Mouse (Mus musculus) liver, postnatal 0 days (tissue): ENCODE results near the gene Elavl2. TPM values are rescaled to one million over a fixed set of nuclear protein-coding genes. Genes with fewer than 3 reads are reported as not detected.

ENCODE experiments used
- ATAC-seq: fragments of 200-750 bp; cut with Nextera tagmentation; 2 replicates; pipeline ENCODE4 v1.8.0; 2017; ENCODE audit warnings: mild to moderate bottlenecking, moderate library complexity
- DNase-seq: peaks from one replicate; pipeline ENCODE4 v3.0.0-alpha.2; 2016
- H3K27ac ChIP-seq: fragments of 300-500 bp; sonication (generic); 2 replicates; pipeline ENCODE4 v1.5.1; 2014; ENCODE audit warnings: antibody characterized with exemption, moderate library complexity, mild to moderate bottlenecking, low read depth
- H3K27me3 ChIP-seq: fragments of 300-500 bp; sonication (generic); 2 replicates; pipeline ENCODE4 v1.6.1; 2014; ENCODE audit warnings: low read length, control low read depth, mixed read lengths; ENCODE audit not compliant: insufficient read depth
- H3K36me3 ChIP-seq: fragments of 300-500 bp; sonication (generic); replicated peaks from 2 replicates; pipeline ENCODE4 v1.6.1; 2014; ENCODE audit warnings: mild to moderate bottlenecking, control low read depth, low read length, moderate library complexity, mixed read lengths; ENCODE audit not compliant: insufficient read depth
- H3K4me1 ChIP-seq: fragments of 300-500 bp; sonication (generic); 2 replicates; pipeline ENCODE4 v1.6.1; 2014; ENCODE audit warnings: antibody characterized with exemption, mild to moderate bottlenecking, control low read depth; ENCODE audit not compliant: insufficient read depth
- H3K4me2 ChIP-seq: fragments of 300-500 bp; sonication (generic); 2 replicates; pipeline ENCODE4 v1.6.1; 2014; ENCODE audit warnings: low read depth, mild to moderate bottlenecking, low read length, moderate library complexity, mixed read lengths
- H3K4me3 ChIP-seq: fragments of 300-500 bp; sonication (generic); 2 replicates; pipeline ENCODE4 v1.5.1; 2014; ENCODE audit warnings: low read depth, low read length
- H3K9ac ChIP-seq: fragments of 300-500 bp; sonication (generic); replicated peaks from 2 replicates; pipeline ENCODE4 v1.6.1; 2014; ENCODE audit warnings: mild to moderate bottlenecking, moderate library complexity
- H3K9me3 ChIP-seq: fragments of 300-500 bp; sonication (generic); 2 replicates; pipeline ENCODE4 v1.6.1; 2016; ENCODE audit warnings: mild to moderate bottlenecking, control low read depth, low read length, mixed read lengths
- CTCF ChIP-seq: sonication (generic); IDR thresholded peaks from 2 replicates; pipeline ENCODE4 v1.5.1; 2016; ENCODE audit warnings: antibody characterized with exemption, low read depth
- EP300 ChIP-seq: IDR thresholded peaks from 2 replicates; pipeline ENCODE4 v1.6.1; 2016; ENCODE audit warnings: antibody characterized with exemption, low read depth, mild to moderate bottlenecking
- WGBS: fragments of 180-500 bp; shearing (Covaris S2); extraction: QIAGEN DNeasy Blood & Tissue Kit; methylation state at CpG from one replicate; pipeline ENCODE4 v1.1.7; 2014; ENCODE audit not compliant: insufficient replicate concordance; 5-methylcytosine and 5-hydroxymethylcytosine counted together
- polyA plus RNA-seq: library from polyadenylated mRNA; unstranded; fragments of >200 nt; fragmentation: Nextera tagmentation; extraction: Ambion mirVana; gene quantifications from 2 replicates; pipeline ENCODE4 v1.2.1, GENCODE M21; 2015

Gene Elavl2
- polyA plus RNA-seq, 1 experiment from 2014 or later: 0.06 TPM

DNA sequence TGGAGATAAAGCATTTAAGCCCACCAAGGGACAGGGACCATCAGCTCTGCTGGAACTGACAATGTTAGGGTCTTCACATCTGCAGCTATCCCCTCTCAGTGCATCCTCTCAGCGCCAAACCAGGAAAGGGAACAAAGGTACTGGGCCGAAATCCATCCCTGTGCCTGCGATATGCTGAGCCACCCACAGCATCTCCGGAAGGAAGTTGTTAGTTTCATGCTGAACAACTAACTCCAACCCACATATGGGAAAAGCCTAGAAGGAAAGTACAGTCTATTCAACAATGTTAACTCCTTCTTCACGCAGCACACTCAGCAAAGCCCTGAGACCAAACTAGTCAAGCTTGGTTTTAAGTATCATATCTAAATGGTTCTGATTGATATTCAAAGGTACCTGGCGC, 167.0 kb downstream of the Elavl2 start:
- no peaks in the 10 kb centered on the region for H3K27me3 ChIP-seq
- no peak overlapping the region for H3K4me3 ChIP-seq
- H3K27ac ChIP-seq: no peak overlapping the region
- no peaks in the 10 kb centered on the region for H3K9me3 ChIP-seq
- no peak for TF ChIP-seq EP300
- no peak for TF ChIP-seq CTCF
- DNase-seq: no peak
- H3K4me1 ChIP-seq: no peaks in the 10 kb centered on the region
- H3K9ac ChIP-seq: no peak overlapping the region
- no peak overlapping the region for H3K4me2 ChIP-seq
- H3K36me3 ChIP-seq: no peaks in the 10 kb centered on the region
- no peak for ATAC-seq
- 74% methylated on average over 6 of the region's 6 CpGs for WGBS

DNA sequence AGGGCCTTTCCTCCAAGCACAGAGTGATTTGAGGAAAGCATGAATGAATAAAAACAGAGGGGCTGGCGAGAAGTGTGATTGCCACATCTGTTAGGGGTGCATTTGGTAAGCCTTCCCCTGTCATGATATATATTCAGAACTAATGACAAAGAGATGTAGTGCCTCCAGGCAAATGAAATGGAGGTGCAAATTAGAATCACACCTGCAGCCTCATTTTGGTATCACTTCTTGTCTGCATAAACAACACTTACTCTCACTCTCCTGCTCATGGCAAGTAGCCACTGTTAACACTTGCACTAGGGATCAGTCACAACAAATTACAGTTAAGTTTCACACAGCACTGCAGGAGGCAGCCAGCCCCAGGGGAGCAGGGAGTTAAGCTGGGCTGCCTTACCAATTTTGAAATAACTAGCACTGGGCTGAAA, 170.1 kb downstream of the Elavl2 start:
- WGBS: 75% methylated on average over 1 of the region's 1 CpGs
- Histone ChIP-seq H3K27me3 (no peaks in the 10 kb centered on the region), H3K4me2 (no peak overlapping the region), H3K36me3 (no peaks in the 10 kb centered on the region), H3K4me3 (no peak overlapping the region), H3K4me1 (no peaks in the 10 kb centered on the region), H3K27ac (no peak overlapping the region), H3K9ac (no peak overlapping the region), H3K9me3 (no peaks in the 10 kb centered on the region)
- ATAC-seq: no peak
- no peak for DNase-seq
- TF ChIP-seq EP300 (no peak), CTCF (no peak)

DNA sequence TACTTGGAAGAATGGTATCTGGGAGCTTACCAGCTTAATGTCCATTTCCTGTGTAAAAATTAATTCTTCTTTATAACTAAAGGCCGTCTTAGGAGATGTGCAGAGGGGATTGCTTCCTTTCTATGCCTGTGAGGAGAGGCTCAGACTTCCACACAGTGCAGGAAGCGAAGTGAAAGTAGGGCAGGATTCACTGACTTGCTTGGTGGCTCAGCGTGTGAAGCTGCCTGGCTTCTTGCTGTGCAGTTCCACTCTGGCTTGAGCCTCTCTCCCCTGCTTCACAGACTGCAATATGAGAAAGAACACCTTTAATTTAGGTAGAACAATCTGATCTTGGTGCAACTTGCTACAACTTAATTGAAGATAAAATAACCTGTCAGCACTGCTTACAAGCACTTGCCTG, 172.2 kb downstream of the Elavl2 start:
- TF ChIP-seq EP300 (no peak), CTCF (no peak)

DNA sequence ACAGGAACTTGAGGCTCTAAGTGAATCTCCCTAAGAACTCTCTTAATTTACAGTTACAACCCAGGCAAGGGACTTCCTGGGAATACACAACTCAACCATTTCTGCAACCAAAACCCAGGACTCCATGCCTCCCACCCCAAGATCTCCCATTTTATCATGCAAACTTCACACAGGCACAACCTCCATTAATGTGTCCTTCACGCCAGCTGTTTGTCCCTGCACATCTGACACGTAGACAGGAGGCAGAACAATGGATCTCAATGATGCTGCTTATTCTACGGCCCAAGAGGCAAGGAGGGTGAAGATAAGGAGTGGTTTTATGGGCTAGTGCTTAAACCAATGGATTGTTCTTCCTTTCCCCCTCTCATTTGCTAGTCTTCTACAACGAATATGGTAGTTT, 176.8 kb downstream of the Elavl2 start:
- no peaks in the 10 kb centered on the region for H3K27me3 ChIP-seq
- DNase-seq (no peak), ATAC-seq (no peak)
- TF ChIP-seq CTCF (no peak), EP300 (no peak)
- no peaks in the 10 kb centered on the region for H3K36me3 ChIP-seq
- H3K9me3 ChIP-seq: no peaks in the 10 kb centered on the region
- H3K27ac ChIP-seq: no peak overlapping the region
- H3K4me2 ChIP-seq: no peak overlapping the region
- H3K4me1 ChIP-seq: no peaks in the 10 kb centered on the region
- 64% methylated on average over 4 of the region's 4 CpGs for WGBS
- no peak overlapping the region for H3K9ac ChIP-seq
- H3K4me3 ChIP-seq: no peak overlapping the region

More for the DNA sequence above, 172.2 kb downstream of the Elavl2 start:
- H3K27me3 ChIP-seq: no peaks in the 10 kb centered on the region
- ATAC-seq: no peak
- H3K9me3 ChIP-seq: no peaks in the 10 kb centered on the region
- H3K9ac ChIP-seq: no peak overlapping the region
- 64% methylated on average over 3 of the region's 3 CpGs for WGBS
- H3K4me3 ChIP-seq: no peak overlapping the region
- H3K4me2 ChIP-seq: no peak overlapping the region
- H3K36me3 ChIP-seq: no peaks in the 10 kb centered on the region
- no peak overlapping the region for H3K27ac ChIP-seq
- H3K4me1 ChIP-seq: no peaks in the 10 kb centered on the region
- no peak for DNase-seq

DNA sequence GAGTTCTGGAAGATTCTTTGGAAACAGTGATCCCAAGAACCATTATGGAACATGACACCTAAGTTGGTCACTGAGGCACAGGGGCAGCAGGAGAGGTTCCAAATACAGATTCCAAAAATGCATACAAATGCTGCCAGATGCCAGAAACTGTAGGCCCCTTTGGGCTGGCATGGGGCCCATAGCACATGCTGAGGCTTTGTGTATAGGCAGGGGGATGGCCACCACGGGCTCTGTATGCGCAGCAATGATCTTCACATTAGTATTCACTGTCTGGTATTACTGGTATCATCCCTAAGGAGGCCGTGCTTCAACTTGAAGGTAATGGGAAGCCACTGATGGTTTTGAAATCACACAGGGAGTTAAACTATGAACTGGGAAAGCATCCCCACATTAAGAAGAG, 181.3 kb downstream of the Elavl2 start:
- Histone ChIP-seq H3K27ac (no peak overlapping the region), H3K4me2 (no peak overlapping the region), H3K4me3 (no peak overlapping the region), H3K27me3 (no peaks in the 10 kb centered on the region), H3K9me3 (no peaks in the 10 kb centered on the region), H3K4me1 (no peaks in the 10 kb centered on the region), H3K36me3 (no peaks in the 10 kb centered on the region), H3K9ac (no peak overlapping the region)
- 71% methylated on average over 3 of the region's 3 CpGs for WGBS
- TF ChIP-seq CTCF (no peak), EP300 (no peak)
- no peak for ATAC-seq
- DNase-seq: no peak

DNA sequence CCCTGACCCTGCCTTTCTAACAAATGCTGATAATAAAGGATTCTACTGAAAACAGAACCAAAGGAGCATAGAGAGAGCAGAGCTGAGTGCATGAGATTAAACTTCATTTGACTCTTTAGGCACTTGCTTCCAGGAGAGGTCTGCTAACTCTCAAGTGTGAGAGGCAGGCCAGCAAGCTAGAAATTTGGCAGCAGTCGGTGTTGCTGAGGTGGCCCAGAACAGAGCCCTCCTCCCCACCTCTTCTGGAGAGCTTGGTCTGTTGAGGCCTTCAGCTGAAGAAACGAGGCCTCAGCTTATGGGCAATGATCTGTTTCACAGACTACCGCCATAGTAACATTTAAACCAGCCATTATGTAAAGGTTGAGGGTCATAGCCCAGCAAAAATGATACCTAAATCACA, 186.7 kb downstream of the Elavl2 start:
- no peak for TF ChIP-seq EP300
- TF ChIP-seq CTCF: no peak
- Histone ChIP-seq H3K27ac (no peak overlapping the region), H3K36me3 (no peaks in the 10 kb centered on the region), H3K4me3 (no peak overlapping the region), H3K4me2 (no peak overlapping the region), H3K27me3 (no peaks in the 10 kb centered on the region), H3K4me1 (no peaks in the 10 kb centered on the region), H3K9ac (no peak overlapping the region), H3K9me3 (no peaks in the 10 kb centered on the region)
- ATAC-seq (no peak), DNase-seq (no peak)
- WGBS: 63% methylated on average over 3 of the region's 3 CpGs
